Comparison of ENCODE assay signal across 8 mouse cellular contexts in the genomic region with DNA sequence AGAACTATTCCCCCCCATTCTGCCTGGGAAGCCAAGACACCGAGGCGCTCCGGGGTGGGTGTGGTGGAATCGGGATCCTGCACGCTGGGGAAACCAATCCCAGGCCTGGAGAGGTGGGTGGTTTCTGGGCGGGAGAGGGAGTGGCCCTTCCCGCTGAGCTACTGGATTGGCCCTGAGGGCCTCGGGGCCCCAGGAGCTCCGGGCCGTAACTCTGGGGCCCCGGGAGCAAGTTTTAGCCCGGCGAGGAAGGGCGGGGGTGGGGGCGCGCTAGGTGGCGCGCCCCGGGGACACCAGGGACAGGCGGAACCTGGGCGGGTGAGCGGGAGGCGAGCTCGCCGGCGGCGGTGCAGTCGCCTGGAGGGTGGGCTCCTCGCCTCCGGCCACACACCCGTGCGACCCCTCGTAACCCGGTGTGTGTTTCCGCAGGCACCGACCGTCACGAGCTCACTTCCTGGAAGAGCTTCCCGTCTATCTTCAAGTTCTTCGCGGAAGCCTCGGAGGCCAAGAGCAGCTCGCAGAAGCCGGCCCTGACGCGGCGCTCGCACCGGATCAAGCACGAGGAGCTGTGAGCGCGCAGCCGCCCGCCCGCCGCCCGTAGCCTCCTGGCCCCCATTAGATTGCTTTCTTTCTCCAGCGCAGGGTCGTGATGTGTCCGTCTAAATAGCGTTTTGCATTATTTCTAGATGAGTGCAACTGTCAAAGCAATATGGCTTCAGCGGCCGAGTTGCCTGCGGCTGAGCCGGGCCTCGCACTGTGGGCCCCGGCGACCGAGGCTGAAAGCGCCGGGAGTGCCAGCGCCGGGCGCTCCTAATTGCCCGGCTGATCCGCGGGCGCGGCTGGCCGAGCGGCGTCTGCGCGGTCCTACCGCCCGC. TPM values are rescaled to one million over a fixed set of nuclear protein-coding genes. Genes with fewer than 3 reads are reported as not detected.
DNase-seq lines count a peak whose midpoint lies in the region; ATAC-seq and TF ChIP-seq lines count a peak whose summit lies in the region.

No protein-coding gene starts in this region.

- H3K9me3 ChIP-seq in hindbrain, embryonic 12.5 days (replicated peaks), result no peaks in the 10 kb centered on the region
- no peaks in the 10 kb centered on the region for H3K9me3 ChIP-seq in lung, postnatal 0 days (ENCODE audit: low read length)

- DNase-seq in WW6 (ENCODE audit: low read depth, low spot score), result peak; percentile 67
- peak; percentile 84 for DNase-seq in cerebellum, adult 9-11 months
- peak; percentile 55 for DNase-seq in frontal cortex, postnatal 14 days (ENCODE audit: low spot score in 2 of 2)
- DNase-seq in layer of hippocampus, postnatal 14 days (ENCODE audit: low spot score in 2 of 2), result peak; percentile 78 to 86
- DNase-seq in lung, postnatal 0 days (ENCODE audit: low spot score), result peak; percentile 82
- DNase-seq in retina, embryonic 14.5 days (ENCODE audit: low spot score), result peak; percentile 93

- peaks cover 10% of the 10 kb centered on the region; the same call in 1 of the 2 replicates for H3K27me3 ChIP-seq in hindbrain, embryonic 12.5 days
- no peaks in the 10 kb centered on the region; the same call in 1 of the 2 replicates for H3K27me3 ChIP-seq in lung, postnatal 0 days (replicated peaks; ENCODE audit: insufficient read depth, low read length)

- peak; percentile 52 for TF ChIP-seq CTCF in lung, postnatal 0 days (IDR thresholded peaks at IDR 0.05)

- ATAC-seq in hindbrain, embryonic 12.5 days (ENCODE audit: low FRiP score), result peak; percentile 91
- peak; percentile 95 for ATAC-seq in lung, postnatal 0 days
- ATAC-seq in erythroid progenitor cell, adult 5-6 weeks (replicated peaks; ENCODE audit: low FRiP score, poor library complexity, severe bottlenecking), result no peak

- H3K9ac ChIP-seq in hindbrain, embryonic 12.5 days, result peak overlapping the region; percentile 82
- H3K9ac ChIP-seq in lung, postnatal 0 days (replicated peaks; ENCODE audit: low read depth), result 0 out of 2 replicates have a peak overlapping the region, but pooled peaks have one; percentile 24

- under 1% methylated on average over 86 of the region's 86 CpGs for WGBS in hindbrain, embryonic 12.5 days
- WGBS in lung, postnatal 0 days, result under 1% methylated on average over 72 of the region's 86 CpGs

- no peaks in the 10 kb centered on the region for H3K36me3 ChIP-seq in hindbrain, embryonic 12.5 days
- H3K36me3 ChIP-seq in lung, postnatal 0 days (ENCODE audit: insufficient read depth, low read length), result no peaks in the 10 kb centered on the region

- peak overlapping the region; percentile 70 for H3K4me3 ChIP-seq in hindbrain, embryonic 12.5 days
- peak overlapping the region; percentile 52 for H3K4me3 ChIP-seq in lung, postnatal 0 days (ENCODE audit: low read depth, low read length)

- peak overlapping the region; percentile 85 for H3K4me2 ChIP-seq in hindbrain, embryonic 12.5 days (replicated peaks)
- peak overlapping the region; percentile 99 for H3K4me2 ChIP-seq in lung, postnatal 0 days (replicated peaks; ENCODE audit: low read depth, low read length)

- no peak for TF ChIP-seq EP300 in lung, postnatal 0 days (IDR thresholded peaks at IDR 0.05)

- peaks cover 10% of the 10 kb centered on the region for H3K4me1 ChIP-seq in hindbrain, embryonic 12.5 days
- no peaks in the 10 kb centered on the region for H3K4me1 ChIP-seq in lung, postnatal 0 days (ENCODE audit: insufficient read depth, low read depth, low read length)

- H3K27ac ChIP-seq in hindbrain, embryonic 12.5 days, result peak overlapping the region; percentile 96
- H3K27ac ChIP-seq in lung, postnatal 0 days (ENCODE audit: low read length), result no peak overlapping the region

RNA-seq across cellular contexts. Expression of gene Nr2f1, which starts 36.2 kb away (rescaled TPM):
- polyA plus RNA-seq in hindbrain, embryonic 12.5 days (2016; fragmentation: Nextera tagmentation; extraction: Ambion mirVana), result 64.7 and 88.3 TPM in 2 replicates
- total RNA-seq in layer of hippocampus, postnatal 14 days (2021), result 100 to 1,000 TPM; 100 to 110 TPM
- 3.6 and 4.0 TPM in 2 replicates for polyA plus RNA-seq in lung, postnatal 0 days (2015; fragmentation: Nextera tagmentation; extraction: Ambion mirVana)
- total RNA-seq in erythroid progenitor cell, adult 5-6 weeks (2015; ENCODE audit: low replicate concordance), result not detected in 2 replicates
- total RNA-seq in erythroid progenitor cell, adult 5-6 weeks (2017; ENCODE audit: low replicate concordance), result not detected in 2 replicates

Comparison
In these comparisons a context has a peak if more than half of its experiments do, and no peak if none do; other contexts are left out.
1. RNA of gene Nr2f1, which starts 36.2 kb away (total RNA-seq): 100 to 110 TPM in layer of hippocampus, postnatal 14 days; not detected in erythroid progenitor cell, adult 5-6 weeks; every median in the first group is over 100 times any median in the second.
2. Peak in every context shown above with its lines, with median percentiles within 50 percentile points of each other: DNase-seq.